Mouse (Mus musculus) G1E (cell line): ENCODE measurements around the gene Shank3. TPM values are rescaled to one million over a fixed set of nuclear protein-coding genes. Genes with fewer than 3 reads are reported as not detected.

Source experiments
- ATAC-seq: 2 replicates; pipeline ENCODE4 v1.8.0; 2016; ENCODE audit warnings: mild to moderate bottlenecking; ENCODE audit not compliant: insufficient number of reproducible peaks, poor library complexity, low FRiP score, severe bottlenecking; ENCODE audit errors: extremely low read depth
- DNase-seq: peaks from one replicate; pipeline ENCODE4 v3.0.0; 2012; ENCODE audit warnings: low spot score
- H3K27me3 ChIP-seq: 2 replicates; pipeline ENCODE4 v1.6.1; 2012; ENCODE audit warnings: mild to moderate bottlenecking, low read length, inconsistent platforms; ENCODE audit not compliant: insufficient read depth
- H3K36me3 ChIP-seq: replicated peaks from 2 replicates; pipeline ENCODE3; 2012; ENCODE audit warnings: mild to moderate bottlenecking, inconsistent platforms
- H3K4me1 ChIP-seq: 2 replicates; pipeline ENCODE4 v1.6.1; 2012; ENCODE audit warnings: low read depth, low read length, inconsistent platforms, mixed read lengths; ENCODE audit not compliant: insufficient read depth
- H3K4me3 ChIP-seq: 2 replicates; pipeline ENCODE4 v1.5.1; 2012; ENCODE audit warnings: low read depth, mild to moderate bottlenecking, inconsistent platforms, low read length, moderate library complexity, mixed read lengths
- H3K9me3 ChIP-seq: replicated peaks from 2 replicates; pipeline ENCODE4 v1.6.1; 2012; ENCODE audit warnings: inconsistent platforms
- CTCF ChIP-seq: IDR thresholded peaks from 2 replicates; pipeline ENCODE4 v1.5.1; 2012; ENCODE audit warnings: low read depth, low read length, inconsistent platforms, mixed read lengths
- GATA1 ChIP-seq: IDR thresholded peaks from 2 replicates; pipeline ENCODE4 v1.6.1; 2012; ENCODE audit warnings: borderline replicate concordance, low read length, inconsistent platforms, mixed read lengths
- GATA2 ChIP-seq: IDR thresholded peaks from 2 replicates; pipeline ENCODE4 v1.6.1; 2012; ENCODE audit warnings: low read depth, low read length, inconsistent platforms, borderline replicate concordance
- POLR2AphosphoS5 ChIP-seq: IDR thresholded peaks from 2 replicates; pipeline ENCODE4 v1.6.1; 2012; ENCODE audit warnings: low read depth, low read length, inconsistent platforms; ENCODE audit not compliant: insufficient replicate concordance
- TAL1 ChIP-seq: conservative IDR thresholded peaks from 2 replicates; pipeline ENCODE4 v1.6.1; 2012; ENCODE audit warnings: low read depth, low read length, inconsistent platforms, mixed read lengths
- polyA plus RNA-seq: library from polyadenylated mRNA; stranded (reverse); fragments of >175 nt; gene quantifications from 2 replicates; pipeline ENCODE4 v1.2.3, GENCODE M21; 2012
- total RNA-seq, 2 experiments: library from RNA; stranded (forward) in 1 of 2; stranded (reverse) in 1 of 2; fragments of 200-1000 nt in 1 of 2; fragments of >200 nt in 1 of 2; fragmentation: Nextera tagmentation in 1 of 2; gene quantifications; 2 replicates each; pipeline ENCODE4 v1.2.3; 2014 to 2017

The Shank3 gene
- total and polyA plus RNA-seq, 3 experiments = 0.40 to 0.55 TPM; not detected in 1

GRCm38 (mm10) chr15:89468577-89468976, 30.8 kb upstream of the Shank3 start:
- no peak overlapping the region for H3K4me3 ChIP-seq
- 0 out of 2 replicates have a peak, but pooled peaks have one; percentile 11 for TF ChIP-seq CTCF
- no peak for TF ChIP-seq GATA2
- DNase-seq = no peak
- H3K4me1 ChIP-seq = no peaks in the 10 kb centered on the region
- H3K36me3 ChIP-seq = peaks cover 11% of the 10 kb centered on the region
- H3K27me3 ChIP-seq = 0 out of 2 replicates have a peak, but pooled peaks cover 2% of the 10 kb centered on the region
- no peaks in the 10 kb centered on the region for H3K9me3 ChIP-seq
- no peak for ATAC-seq

- peaks cover 26% of the 10 kb centered on the region for H3K36me3 ChIP-seq
- 0 out of 2 replicates have a peak, but pooled peaks cover 2% of the 10 kb centered on the region for H3K27me3 ChIP-seq
- no peak for DNase-seq
- H3K4me3 ChIP-seq = no peak overlapping the region
- no peak for ATAC-seq
- no peaks in the 10 kb centered on the region for H3K9me3 ChIP-seq
- TF ChIP-seq TAL1 (no peak), CTCF (no peak), GATA2 (no peak), GATA1 (no peak), POLR2AphosphoS5 (no peak)
- peaks cover 24% of the 10 kb centered on the region for H3K4me1 ChIP-seq
Observed at GRCm38 (mm10) chr15:89471476-89471875, 27.9 kb upstream of the Shank3 start.

GRCm38 (mm10) chr15:89473370-89473769, 26.1 kb upstream of the Shank3 start:
- Histone ChIP-seq H3K9me3 (no peaks in the 10 kb centered on the region), H3K27me3 (0 out of 2 replicates have a peak, but pooled peaks cover 2% of the 10 kb centered on the region), H3K4me1 (peaks cover 29% of the 10 kb centered on the region), H3K4me3 (no peak overlapping the region), H3K36me3 (peaks cover 33% of the 10 kb centered on the region)
- TF ChIP-seq CTCF (no peak), GATA2 (no peak), POLR2AphosphoS5 (no peak), GATA1 (no peak), TAL1 (no peak)
- no peak for ATAC-seq
- no peak for DNase-seq

- H3K27me3 ChIP-seq = 0 out of 2 replicates have a peak, but pooled peaks cover 2% of the 10 kb centered on the region
- no peak for ATAC-seq
- TF ChIP-seq CTCF = no peak
- no peak for TF ChIP-seq GATA2
- no peak for TF ChIP-seq TAL1
- no peak for TF ChIP-seq GATA1
- peaks cover 33% of the 10 kb centered on the region for H3K36me3 ChIP-seq
- H3K9me3 ChIP-seq = no peaks in the 10 kb centered on the region
- DNase-seq = no peak
- peaks cover 29% of the 10 kb centered on the region for H3K4me1 ChIP-seq
- H3K4me3 ChIP-seq = no peak overlapping the region
Observed at GRCm38 (mm10) chr15:89473921-89474320, 25.5 kb upstream of the Shank3 start.

GRCm38 (mm10) chr15:89474596-89475292, 24.7 kb upstream of the Shank3 start:
- peaks cover 29% of the 10 kb centered on the region for H3K4me1 ChIP-seq
- ATAC-seq (no peak), DNase-seq (no peak)
- H3K27me3 ChIP-seq = 0 out of 2 replicates have a peak, but pooled peaks cover 2% of the 10 kb centered on the region
- H3K36me3 ChIP-seq = peaks cover 33% of the 10 kb centered on the region
- TF ChIP-seq POLR2AphosphoS5 (no peak), TAL1 (no peak), GATA1 (no peak), CTCF (no peak), GATA2 (no peak)
- H3K4me3 ChIP-seq = peak overlapping the region; percentile 84
- H3K9me3 ChIP-seq = no peaks in the 10 kb centered on the region

- H3K9me3 ChIP-seq = no peaks in the 10 kb centered on the region
- no peak for ATAC-seq
- peaks cover 29% of the 10 kb centered on the region for H3K4me1 ChIP-seq
- no peak for DNase-seq
- peaks cover 33% of the 10 kb centered on the region for H3K36me3 ChIP-seq
- TF ChIP-seq GATA1 = no peak
- TF ChIP-seq POLR2AphosphoS5 = no peak
- TF ChIP-seq TAL1 = no peak
- TF ChIP-seq CTCF = no peak
- TF ChIP-seq GATA2 = no peak
- peak overlapping the region; percentile 84 for H3K4me3 ChIP-seq
- H3K27me3 ChIP-seq = peaks cover under 1% of the 10 kb centered on the region; the same call in 1 of the 2 replicates
Observed at GRCm38 (mm10) chr15:89475293-89475600, 24.2 kb upstream of the Shank3 start.
